Mouse (Mus musculus) left cerebral cortex, postnatal 25 days (tissue): Measurements from ENCODE around the gene Rdh14. TPM values are rescaled to one million over a fixed set of nuclear protein-coding genes. Genes with fewer than 3 reads are reported as not detected.

ENCODE experiments used
- total RNA-seq, 2 experiments: library from RNA; stranded (reverse); gene quantifications; 2 replicates each; pipeline ENCODE4 v1.2.3; 2021

Rdh14 gene
- total RNA-seq, 2 experiments from 2014 or later, result 36.5 to 37.9 TPM

Other genes with a start within 250 kb of the Rdh14 start
- gene Nt5c1b, start 20.8 kb upstream of the Rdh14 start, total RNA-seq, result not detected